Mouse (Mus musculus) left cerebral cortex, adult 9 months (tissue): ENCODE measurements around the gene Adamts9.

Experiments used
- DNase-seq, 2 experiments: peaks; one replicate each; pipeline ENCODE4 v3.0.0; 2022; ENCODE audit warnings: low spot score in 2 of 2

Gene Adamts9

GRCm38 (mm10) chr6:92809818-92810217, 133.5 kb downstream of the Adamts9 start:
- no peak for DNase-seq

DNA sequence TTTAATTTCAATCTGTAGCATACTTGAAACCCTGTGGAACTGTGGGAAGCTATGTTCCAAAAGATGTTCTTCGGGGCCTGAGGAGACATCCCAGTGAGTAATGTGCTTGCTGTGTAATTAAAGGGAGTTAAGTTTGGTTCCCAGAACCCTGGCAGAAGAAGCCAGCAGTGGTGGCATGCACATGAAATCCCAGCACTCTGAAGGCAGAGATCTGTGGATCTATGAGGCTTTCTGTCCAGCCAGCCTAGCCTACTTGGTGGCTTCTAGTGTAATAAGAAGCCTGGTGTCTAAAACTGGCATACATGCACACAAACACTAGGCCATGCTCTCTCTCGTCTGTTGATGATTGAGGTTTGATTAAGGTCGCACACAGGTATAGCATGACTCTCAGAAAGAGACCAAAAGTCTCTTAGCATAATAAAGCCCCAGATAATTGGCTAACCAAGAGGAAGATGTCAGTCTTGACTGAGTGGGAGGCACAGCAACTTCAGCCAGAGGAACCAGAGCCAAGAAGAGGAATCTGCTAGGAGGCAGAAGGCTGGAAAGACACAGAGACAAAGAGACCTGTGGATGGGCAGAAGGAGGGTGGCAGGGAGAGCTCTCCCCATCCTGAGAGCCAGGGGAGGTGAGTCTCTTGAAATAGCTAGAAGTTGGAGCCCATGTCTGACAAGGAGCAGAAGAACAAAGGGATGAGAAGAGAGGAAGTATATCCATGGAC, 138.9 kb downstream of the Adamts9 start:
- no peak for DNase-seq

GRCm38 (mm10) chr6:92803213-92803612, 140.1 kb downstream of the Adamts9 start:
- DNase-seq = no peak

- DNase-seq = no peak
These were observed 140.9 kb downstream of the Adamts9 start for GRCm38 (mm10) chr6:92802421-92802820.

GRCm38 (mm10) chr6:92801462-92801861, 141.8 kb downstream of the Adamts9 start:
- DNase-seq = no peak

- DNase-seq = no peak
These were observed 149.5 kb downstream of the Adamts9 start for GRCm38 (mm10) chr6:92793804-92794203.

DNA sequence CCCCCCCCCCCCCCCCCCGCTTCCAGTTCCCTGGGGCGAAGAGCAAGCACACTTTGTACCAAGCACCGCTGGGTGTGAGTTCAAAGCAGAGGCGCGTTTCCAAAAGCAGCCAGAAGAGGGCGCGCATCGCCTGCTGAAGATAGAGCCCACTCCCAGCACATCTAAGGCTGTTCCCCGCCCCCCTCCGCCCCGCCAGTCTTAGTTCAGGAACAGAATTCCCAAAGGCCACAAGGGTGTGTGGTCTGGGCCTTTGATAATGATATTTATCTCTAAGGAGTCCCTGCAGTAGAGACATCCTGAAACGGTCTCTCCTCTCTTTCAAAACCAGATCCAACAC, 155.9 kb downstream of the Adamts9 start:
- peak; percentile 23 to 90 for DNase-seq

DNA sequence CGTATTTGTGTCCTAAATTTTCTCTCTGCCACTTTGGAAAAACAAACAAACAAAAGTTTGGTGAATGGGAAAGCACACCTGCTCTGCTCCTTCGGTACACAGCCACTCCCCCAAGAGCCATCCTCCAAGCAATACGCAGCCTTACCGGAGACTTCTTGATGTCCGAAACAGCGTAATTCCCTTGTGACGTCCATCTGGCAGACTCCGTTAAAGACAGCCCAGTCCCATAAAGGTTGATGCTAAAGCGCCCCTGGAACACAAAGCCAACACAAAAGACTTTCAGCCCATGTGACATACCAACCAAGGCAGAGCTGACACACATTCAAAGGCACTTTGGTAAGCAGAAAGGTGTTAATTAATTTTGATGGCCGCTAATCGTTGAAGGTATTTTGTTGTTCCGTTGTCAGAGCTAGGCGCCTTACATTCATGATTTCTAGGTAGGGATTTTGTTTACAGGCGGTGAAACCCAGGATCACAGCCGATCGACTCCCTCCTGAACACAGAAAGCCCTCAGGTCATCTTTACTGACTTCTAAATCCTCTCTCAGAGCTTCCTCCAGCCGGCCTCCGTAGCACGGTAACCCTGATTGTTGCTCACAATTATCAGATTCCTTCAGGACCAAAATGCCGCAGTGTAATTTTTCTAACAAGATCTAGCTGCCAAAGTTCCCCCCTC, 156.5 kb downstream of the Adamts9 start:
- DNase-seq = no peak

DNA sequence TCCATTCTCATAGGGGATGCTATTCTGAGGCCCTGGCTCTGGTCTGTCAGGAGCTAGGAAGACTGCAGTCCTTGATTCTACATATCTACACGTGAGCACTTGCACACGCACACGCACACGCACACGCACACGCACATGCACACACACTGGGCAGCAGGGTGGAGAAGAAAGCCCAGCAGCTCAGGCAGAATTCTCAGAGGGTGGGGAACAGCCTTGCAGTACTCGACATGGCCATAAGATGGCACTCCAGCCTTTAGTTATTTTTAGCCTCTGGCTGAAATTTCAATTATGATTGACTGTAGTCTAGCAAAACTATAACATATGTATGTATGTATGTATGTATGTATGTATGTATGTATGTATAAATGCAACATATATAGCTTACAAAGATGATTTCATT, 158.5 kb downstream of the Adamts9 start:
- peak in 1 of 2 experiments; percentile 70 for DNase-seq

- no peak for DNase-seq
These were observed 161.8 kb downstream of the Adamts9 start for GRCm38 (mm10) chr6:92781446-92781845.

- no peak for DNase-seq
These were observed 163.4 kb downstream of the Adamts9 start for GRCm38 (mm10) chr6:92779935-92780205.

GRCm38 (mm10) chr6:92779140-92779934, 164.0 kb downstream of the Adamts9 start:
- DNase-seq = no peak

GRCm38 (mm10) chr6:92776356-92776755, 166.9 kb downstream of the Adamts9 start:
- DNase-seq = peak in 1 of 2 experiments; percentile 47

DNA sequence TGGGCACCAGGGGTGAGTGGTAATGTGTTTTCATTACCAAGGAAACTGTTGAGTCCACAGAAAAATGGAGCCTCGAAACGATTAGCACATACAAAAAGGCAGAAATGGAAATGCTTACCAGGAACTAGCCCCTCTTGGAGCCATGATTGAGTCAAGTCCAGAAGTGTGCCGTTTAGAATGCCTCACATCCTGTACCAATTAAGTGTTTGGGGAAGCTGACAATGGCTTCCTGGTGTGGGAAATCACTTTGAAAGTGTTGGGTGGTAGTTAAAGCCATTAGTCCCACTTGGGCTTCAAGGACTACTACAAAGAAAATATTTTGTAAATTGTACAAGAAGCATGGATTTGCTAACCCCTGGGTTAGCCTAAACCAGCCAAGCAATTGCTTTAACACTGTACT, 180.9 kb downstream of the Adamts9 start:
- no peak for DNase-seq

DNA sequence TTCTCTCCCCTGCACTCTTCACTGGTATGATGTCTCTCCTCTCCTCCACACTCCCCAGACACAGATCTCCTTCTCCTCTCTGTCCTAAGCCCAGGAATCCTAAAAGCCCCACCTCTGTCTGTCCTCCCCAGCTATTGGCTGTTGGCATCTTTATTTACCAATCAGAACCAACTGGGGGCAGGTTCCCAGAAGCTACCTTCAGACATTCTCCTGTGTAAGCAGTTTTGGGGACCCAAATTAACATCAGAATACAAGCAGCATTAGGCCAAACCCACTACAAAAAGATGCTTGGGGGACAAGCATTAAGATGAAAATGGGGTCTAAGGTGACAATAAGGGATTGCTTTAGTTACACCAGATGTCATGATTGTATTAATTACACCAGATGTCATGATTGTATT, 183.7 kb downstream of the Adamts9 start:
- DNase-seq = no peak

DNA sequence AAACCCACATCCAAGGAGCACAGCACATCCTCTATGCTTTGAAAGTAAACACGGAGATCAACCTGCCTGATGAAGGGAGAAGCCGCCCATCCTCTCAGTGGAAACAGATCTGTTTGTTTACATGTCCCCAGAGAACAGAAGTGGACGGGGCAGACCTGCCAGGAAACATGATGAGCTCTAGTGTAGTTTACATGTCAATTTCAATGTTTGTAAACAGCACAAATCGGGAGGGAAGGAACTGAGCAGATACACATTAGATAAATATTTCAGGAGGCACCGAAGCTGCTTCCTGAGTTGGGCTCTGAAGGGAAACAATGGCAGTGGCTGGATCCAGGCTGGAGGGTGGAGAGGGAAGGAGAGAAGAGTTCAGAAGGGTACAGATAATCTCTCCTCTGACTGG, 187.5 kb downstream of the Adamts9 start:
- DNase-seq = no peak

- peak in 1 of 2 experiments; percentile 15 for DNase-seq
These were observed 190.6 kb downstream of the Adamts9 start for GRCm38 (mm10) chr6:92752737-92753136.

DNA sequence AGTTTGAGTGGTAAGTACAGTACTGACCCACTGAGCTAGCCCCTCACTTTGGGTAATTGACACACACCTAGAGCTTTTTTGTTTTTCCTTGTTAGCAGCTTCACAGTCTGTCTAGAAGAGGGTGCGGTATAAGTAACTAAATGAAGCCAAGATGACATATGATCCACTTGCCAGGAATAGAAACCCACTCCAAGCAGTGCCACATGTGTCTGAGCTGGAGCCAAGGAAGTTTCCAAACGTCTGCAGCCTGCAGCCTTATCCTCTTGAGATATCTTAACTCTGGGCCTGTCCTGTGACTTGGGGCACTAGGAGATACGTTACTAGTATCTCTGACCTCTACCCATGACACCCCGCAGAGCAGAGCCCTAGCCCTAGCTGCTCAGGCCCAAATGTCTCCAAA, 193.9 kb downstream of the Adamts9 start:
- DNase-seq = peak in 1 of 2 experiments; percentile 39

DNA sequence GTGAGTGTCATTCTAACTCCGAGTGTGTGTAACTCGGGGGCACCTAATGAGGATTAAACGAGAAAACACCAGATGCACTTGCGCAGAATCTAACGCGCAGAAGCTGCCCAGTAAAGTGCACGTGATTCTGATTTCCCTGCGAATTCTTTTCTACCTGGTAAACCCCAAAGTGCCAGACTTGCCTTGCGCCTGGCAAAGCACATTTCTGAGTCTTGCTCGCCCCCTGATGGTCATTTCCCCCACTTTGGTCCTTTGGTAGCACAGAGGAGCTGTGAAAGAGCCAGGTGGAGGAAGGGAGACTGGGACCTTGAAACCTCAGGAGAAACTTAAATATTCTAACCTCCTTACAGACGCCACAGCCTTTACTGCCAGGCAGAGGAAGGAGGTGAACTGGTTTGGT, 199.7 kb downstream of the Adamts9 start:
- DNase-seq = peak; percentile 58 to 92

DNA sequence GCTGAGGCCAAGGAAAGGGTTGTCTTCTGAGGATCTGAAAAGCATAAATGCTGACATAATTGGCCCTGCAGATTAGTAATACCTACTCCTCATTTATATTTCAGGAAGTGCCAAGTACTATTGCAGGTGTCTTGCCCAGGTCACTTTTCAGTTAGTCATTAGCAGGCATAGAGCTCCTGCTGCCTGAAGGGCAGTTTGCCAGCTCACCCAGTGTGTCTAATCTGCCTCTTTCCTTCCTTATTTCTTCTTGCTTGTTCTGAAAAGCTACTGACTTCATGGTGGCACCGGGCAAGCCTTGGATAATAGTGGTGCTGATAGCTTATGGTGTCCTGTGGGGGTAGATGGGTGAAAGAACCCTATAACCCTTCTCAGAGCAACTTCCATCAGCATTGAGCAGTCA, 206.2 kb downstream of the Adamts9 start:
- no peak for DNase-seq

DNA sequence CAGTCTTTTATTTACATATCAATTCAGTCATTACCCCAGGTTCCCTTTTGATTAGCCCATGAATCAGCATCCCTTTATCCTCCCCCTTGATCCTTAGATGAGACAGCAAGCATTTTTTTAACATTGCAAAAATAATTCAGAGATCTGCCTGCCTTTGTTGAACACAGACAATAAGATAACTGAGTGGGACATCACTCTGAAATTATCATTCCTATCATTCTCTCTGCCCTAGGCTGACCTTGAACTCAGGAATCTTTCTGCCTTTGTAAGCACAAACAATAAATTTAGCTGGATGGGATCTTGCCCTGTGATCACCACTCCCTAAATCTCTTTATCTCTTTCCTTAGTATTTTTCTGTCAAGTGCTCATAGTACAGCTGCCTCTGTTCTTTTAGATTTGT, 209.6 kb downstream of the Adamts9 start:
- DNase-seq = no peak

- DNase-seq = peak; percentile 38 to 52
These were observed 214.8 kb downstream of the Adamts9 start for GRCm38 (mm10) chr6:92728514-92728913.

DNA sequence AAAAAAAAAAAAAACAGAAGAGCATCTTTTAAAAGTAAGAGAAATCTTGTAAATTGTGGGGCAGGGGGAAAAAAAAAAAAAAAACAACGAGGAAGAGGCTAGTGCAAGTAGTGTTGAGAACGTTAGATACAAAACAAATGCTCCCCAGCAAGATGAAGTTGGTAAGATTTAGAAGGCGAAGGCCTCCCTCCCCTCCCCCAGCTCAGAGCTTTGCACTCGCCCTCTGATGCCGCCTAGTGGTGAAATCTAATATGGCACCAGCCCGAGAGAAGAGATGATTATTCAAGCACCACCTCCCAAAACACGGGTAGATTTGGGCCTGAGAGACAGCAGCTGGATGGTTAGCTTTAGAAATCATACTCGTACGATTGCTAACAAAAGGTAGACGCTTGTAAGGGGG, 215.2 kb downstream of the Adamts9 start:
- peak; percentile 64 to 95 for DNase-seq
